Mouse (Mus musculus) megakaryocyte, embryonic 14.5 days (primary cell): Measurements from ENCODE around the gene Tdpoz4.
"Not testable (repeated sequence)": the region's sequence is repeated elsewhere in the genome, so short reads cannot be mapped to it uniquely, and the experiment has no call there.

Experiments used
- FLI1 ChIP-seq: IDR thresholded peaks from 2 replicates; pipeline ENCODE4 v1.6.1; 2012; ENCODE audit warnings: low read length, inconsistent platforms, mixed read lengths
- GATA1 ChIP-seq: IDR thresholded peaks from 3 replicates; pipeline ENCODE4 v1.6.1; 2012; ENCODE audit warnings: mixed read lengths, low read length, inconsistent platforms, borderline replicate concordance

DNA sequence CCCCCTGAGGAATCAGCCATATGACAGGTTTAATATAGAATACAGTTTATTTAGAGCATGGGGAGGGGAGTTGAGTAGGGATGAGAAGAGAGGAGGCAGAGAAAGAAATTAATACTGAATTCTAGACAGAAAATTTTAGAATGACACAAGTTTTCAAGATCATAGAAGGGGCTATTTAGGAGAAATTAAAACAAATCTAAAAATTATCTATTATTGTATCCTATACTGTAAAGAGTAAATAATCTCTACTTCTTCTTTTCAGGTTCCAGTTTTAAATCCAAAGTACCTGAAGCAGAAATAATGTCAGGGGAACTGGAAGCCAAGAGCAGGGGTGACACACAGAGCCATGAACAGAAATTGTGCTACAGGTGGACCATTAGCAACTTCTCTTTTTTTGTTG lies at the start of gene Tdpoz4:
- TF ChIP-seq GATA1, FLI1: not testable (repeated sequence)
